Mouse (Mus musculus) layer of hippocampus, adult 11-12 months (tissue): ENCODE results near the gene Sipa1.
"Not testable (repeated sequence)": the region's sequence is repeated elsewhere in the genome, so short reads cannot be mapped to it uniquely, and the experiment has no call there.

ENCODE experiments used
- DNase-seq: peaks from one replicate; pipeline ENCODE4 v3.0.0; 2022; ENCODE audit warnings: low spot score

Sipa1 gene

GRCm38 (mm10) chr19:5662981-5663913 lies at the start of gene Sipa1:
Gene Sipa1, minus strand, starts transcription at chr19:5663707.
- DNase-seq: peak; percentile 82

GRCm38 (mm10) chr19:5713255-5713654 lies 49.7 kb upstream of the Sipa1 start:
- DNase-seq: no peak

GRCm38 (mm10) chr19:5711907-5712460 lies 48.5 kb upstream of the Sipa1 start:
- peak; percentile 33 for DNase-seq

- DNase-seq: peak; percentile 85
Measured at GRCm38 (mm10) chr19:5711218-5711617, 47.7 kb upstream of the Sipa1 start.

GRCm38 (mm10) chr19:5710581-5710980 lies 47.1 kb upstream of the Sipa1 start:
- DNase-seq: no peak

GRCm38 (mm10) chr19:5710068-5710467 lies 46.6 kb upstream of the Sipa1 start:
- no peak for DNase-seq

GRCm38 (mm10) chr19:5704801-5705571 lies 41.5 kb upstream of the Sipa1 start:
- no peak for DNase-seq

- no peak for DNase-seq
Measured at GRCm38 (mm10) chr19:5704163-5704800, 40.8 kb upstream of the Sipa1 start, which contains the start of gene Kcnk7. Gene Kcnk7, plus strand, starts transcription at chr19:5704367.

- DNase-seq: no peak
Measured at GRCm38 (mm10) chr19:5695849-5696462, 32.4 kb upstream of the Sipa1 start.

- DNase-seq: no peak
Measured at GRCm38 (mm10) chr19:5693801-5694200, 30.3 kb upstream of the Sipa1 start.

- peak; percentile 50 for DNase-seq
Measured at GRCm38 (mm10) chr19:5692913-5693396, 29.4 kb upstream of the Sipa1 start.

- no peak for DNase-seq
Measured at GRCm38 (mm10) chr19:5692086-5692912, 28.8 kb upstream of the Sipa1 start.

- no peak for DNase-seq
Measured at GRCm38 (mm10) chr19:5691601-5692000, 28.1 kb upstream of the Sipa1 start.

- DNase-seq: no peak
Measured at GRCm38 (mm10) chr19:5690343-5690735, 26.8 kb upstream of the Sipa1 start.

GRCm38 (mm10) chr19:5689565-5690342 lies 26.2 kb upstream of the Sipa1 start:
- DNase-seq: peak; percentile 79

- no peak for DNase-seq
Measured at GRCm38 (mm10) chr19:5689088-5689428, 25.6 kb upstream of the Sipa1 start.

GRCm38 (mm10) chr19:5688200-5689087 lies 24.9 kb upstream of the Sipa1 start, which contains the start of the genes Map3k11 and Pcnx3:
Gene Map3k11, plus strand, starts transcription at chr19:5688742.
Gene Pcnx3, minus strand, starts transcription at chr19:5688908.
- DNase-seq: peak; percentile 98

- no peak for DNase-seq
Measured at GRCm38 (mm10) chr19:5687738-5688137, 24.2 kb upstream of the Sipa1 start.

GRCm38 (mm10) chr19:5686954-5687353 lies 23.4 kb upstream of the Sipa1 start:
- not testable (repeated sequence) for DNase-seq
